Mouse (Mus musculus) lung, embryonic 14.5 days (tissue): ENCODE results near the gene G6pc. TPM values are rescaled to one million over a fixed set of nuclear protein-coding genes. Genes with fewer than 3 reads are reported as not detected.

Experiments used
- ATAC-seq: fragments of 200-750 bp; cut with Nextera tagmentation; 2 replicates; pipeline ENCODE4 v1.8.0; 2017; ENCODE audit warnings: mild to moderate bottlenecking, moderate TSS enrichment, moderate library complexity; ENCODE audit not compliant: insufficient read depth
- DNase-seq: peaks from one replicate; pipeline ENCODE4 v3.0.0-alpha.2; 2015
- H3K27ac ChIP-seq: fragments of 300-500 bp; sonication (generic); 2 replicates; pipeline ENCODE4 v1.5.1; 2014; ENCODE audit warnings: low read depth, mild to moderate bottlenecking, moderate library complexity
- H3K27me3 ChIP-seq: fragments of 300-500 bp; sonication (generic); 2 replicates; pipeline ENCODE4 v1.6.1; 2014; ENCODE audit warnings: low read length, control low read depth; ENCODE audit not compliant: insufficient read depth
- H3K36me3 ChIP-seq: fragments of 300-500 bp; sonication (generic); 2 replicates; pipeline ENCODE4 v1.6.1; 2014; ENCODE audit warnings: control low read depth; ENCODE audit not compliant: insufficient read depth
- H3K4me1 ChIP-seq: fragments of 300-500 bp; sonication (generic); 2 replicates; pipeline ENCODE4 v1.6.1; 2014; ENCODE audit warnings: antibody characterized with exemption, control low read depth; ENCODE audit not compliant: insufficient read depth
- H3K4me2 ChIP-seq: fragments of 300-500 bp; sonication (generic); 2 replicates; pipeline ENCODE4 v1.6.1; 2014; ENCODE audit warnings: mild to moderate bottlenecking
- H3K4me3 ChIP-seq: fragments of 300-500 bp; sonication (generic); 2 replicates; pipeline ENCODE4 v1.5.1; 2014; ENCODE audit warnings: low read depth, low read length
- H3K9ac ChIP-seq: fragments of 300-500 bp; sonication (generic); 2 replicates; pipeline ENCODE4 v1.6.1; 2014
- H3K9me3 ChIP-seq: fragments of 300-500 bp; sonication (generic); 2 replicates; pipeline ENCODE4 v1.6.1; 2016; ENCODE audit warnings: low read depth, low read length, control low read depth
- CTCF ChIP-seq: IDR thresholded peaks from 2 replicates; pipeline ENCODE4 v1.5.1; 2016; ENCODE audit warnings: antibody characterized with exemption, low read depth
- WGBS: fragments of 180-500 bp; shearing (Covaris S2); extraction: QIAGEN DNeasy Blood & Tissue Kit; methylation state at CpG from one replicate; pipeline ENCODE4 v1.1.7; 2014; 5-methylcytosine and 5-hydroxymethylcytosine counted together
- polyA plus RNA-seq: library from polyadenylated mRNA; unstranded; fragments of >200 nt; fragmentation: Nextera tagmentation; extraction: Ambion mirVana; gene quantifications from 2 replicates; pipeline ENCODE4 v1.2.1, GENCODE M21; 2014

The G6pc gene
- polyA plus RNA-seq, 1 experiment from 2014 or later, result not detected

DNA sequence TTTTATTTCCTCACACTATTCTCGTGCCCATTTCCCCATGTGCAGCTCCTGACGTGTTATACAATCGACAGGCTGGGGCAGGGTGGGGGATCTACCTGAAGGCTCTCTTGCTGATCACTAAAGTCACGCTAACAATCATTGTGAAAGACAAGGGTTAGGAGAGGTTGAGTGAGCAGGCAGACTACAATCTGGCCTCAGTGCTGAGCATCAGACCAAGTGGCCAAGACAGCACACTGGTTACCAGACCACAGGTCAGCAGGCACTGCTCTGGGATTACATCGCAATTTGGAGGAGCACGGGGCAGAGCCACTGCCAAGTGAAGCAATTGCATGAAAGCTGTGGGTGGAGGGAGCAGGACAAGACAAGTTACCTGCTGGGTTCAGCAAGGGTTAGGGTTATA lies 11.6 kb downstream of the G6pc start:
- Histone ChIP-seq H3K27ac (no peak overlapping the region), H3K9ac (no peak overlapping the region), H3K4me1 (no peaks in the 10 kb centered on the region), H3K36me3 (no peaks in the 10 kb centered on the region), H3K27me3 (no peaks in the 10 kb centered on the region), H3K9me3 (no peaks in the 10 kb centered on the region), H3K4me3 (no peak overlapping the region), H3K4me2 (no peak overlapping the region)
- 74% methylated on average over 6 of the region's 6 CpGs for WGBS
- no peak for TF ChIP-seq CTCF
- ATAC-seq, result no peak
- no peak for DNase-seq

DNA sequence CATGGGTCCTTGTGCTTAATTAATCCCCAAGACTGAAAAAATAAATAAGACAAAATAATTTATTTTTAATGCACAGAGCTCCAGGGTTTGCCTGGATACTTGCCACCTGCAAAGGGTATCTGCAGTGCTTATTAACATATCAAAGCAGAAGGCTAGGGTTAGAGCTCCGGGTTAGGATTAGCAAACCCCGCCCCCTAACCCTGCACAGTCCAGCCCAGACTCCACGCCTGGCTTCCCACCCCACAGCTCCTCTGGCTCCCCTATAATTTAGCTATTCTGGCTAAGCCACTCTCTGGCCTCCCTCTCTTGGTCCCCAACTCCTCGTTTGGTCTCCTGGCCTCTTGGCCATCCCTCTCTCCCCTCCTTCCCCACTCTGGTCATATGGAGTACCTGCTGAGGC lies 14.5 kb downstream of the G6pc start:
- Histone ChIP-seq H3K36me3 (no peaks in the 10 kb centered on the region), H3K4me2 (no peak overlapping the region)

DNA sequence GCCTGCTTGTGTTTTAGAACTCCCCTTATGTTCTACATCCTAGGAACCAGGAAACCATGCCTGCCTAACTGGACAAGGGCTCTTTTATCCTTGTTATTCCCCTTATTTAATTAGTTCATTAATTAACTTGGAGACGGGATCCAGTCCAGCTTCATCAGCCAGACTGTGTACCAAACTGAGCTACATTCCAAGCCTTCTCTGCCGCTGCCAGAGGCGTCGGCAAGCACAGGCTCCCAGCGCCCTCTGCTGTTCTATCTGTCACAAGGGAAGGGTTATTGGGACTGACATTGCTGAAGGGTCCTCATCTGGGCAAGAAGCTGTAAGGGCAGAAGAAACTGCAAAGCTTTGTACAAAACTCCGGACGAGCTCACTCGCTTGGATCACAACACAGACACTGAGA lies 27.7 kb downstream of the G6pc start:
- DNase-seq, result peak; percentile 93
- Histone ChIP-seq H3K27ac (no peak overlapping the region), H3K9ac (no peak overlapping the region), H3K4me3 (no peak overlapping the region), H3K27me3 (no peaks in the 10 kb centered on the region), H3K36me3 (no peaks in the 10 kb centered on the region), H3K4me1 (no peaks in the 10 kb centered on the region), H3K4me2 (no peak overlapping the region), H3K9me3 (no peaks in the 10 kb centered on the region)
- TF ChIP-seq CTCF, result peak; percentile 94
- 3% methylated on average over 8 of the region's 8 CpGs for WGBS
- peak; percentile 66; the same call in 1 of the 2 replicates for ATAC-seq

More for the DNA sequence above, 14.5 kb downstream of the G6pc start:
- no peaks in the 10 kb centered on the region for H3K4me1 ChIP-seq
- H3K9ac ChIP-seq, result no peak overlapping the region
- no peak overlapping the region for H3K27ac ChIP-seq
- 22% methylated on average over 4 of the region's 4 CpGs for WGBS
- H3K9me3 ChIP-seq, result no peaks in the 10 kb centered on the region
- no peak for TF ChIP-seq CTCF
- ATAC-seq (no peak), DNase-seq (no peak)
- H3K4me3 ChIP-seq, result no peak overlapping the region
- H3K27me3 ChIP-seq, result no peaks in the 10 kb centered on the region

DNA sequence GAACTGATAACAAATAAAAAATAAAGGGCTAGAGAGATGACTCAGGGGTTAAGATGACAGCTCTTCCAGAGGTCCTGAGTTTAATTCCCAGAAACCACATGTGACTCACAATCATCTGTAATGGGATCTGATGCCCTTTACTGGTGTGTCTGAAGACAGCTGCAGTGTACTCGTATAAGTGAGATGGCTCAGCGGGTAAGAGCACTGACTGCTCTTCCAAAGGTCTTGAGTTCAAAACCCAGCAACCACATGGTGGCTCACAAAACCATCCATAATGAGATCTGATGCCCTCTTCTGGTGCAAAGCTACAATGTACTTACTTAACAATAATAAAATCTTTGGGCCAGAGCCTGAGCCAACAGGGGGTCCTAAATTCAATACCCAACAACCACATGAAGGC lies 47.9 kb downstream of the G6pc start:
- no peak for TF ChIP-seq CTCF
- Histone ChIP-seq H3K36me3 (peaks cover 37% of the 10 kb centered on the region), H3K9me3 (no peaks in the 10 kb centered on the region), H3K4me3 (no peak overlapping the region), H3K4me1 (0 out of 2 replicates have a peak, but pooled peaks cover 3% of the 10 kb centered on the region), H3K9ac (no peak overlapping the region), H3K27me3 (no peaks in the 10 kb centered on the region), H3K27ac (no peak overlapping the region), H3K4me2 (no peak overlapping the region)
- no peak for ATAC-seq
- peak; percentile 25 for DNase-seq
- WGBS, result 70% methylated on average over 2 of the region's 2 CpGs

DNA sequence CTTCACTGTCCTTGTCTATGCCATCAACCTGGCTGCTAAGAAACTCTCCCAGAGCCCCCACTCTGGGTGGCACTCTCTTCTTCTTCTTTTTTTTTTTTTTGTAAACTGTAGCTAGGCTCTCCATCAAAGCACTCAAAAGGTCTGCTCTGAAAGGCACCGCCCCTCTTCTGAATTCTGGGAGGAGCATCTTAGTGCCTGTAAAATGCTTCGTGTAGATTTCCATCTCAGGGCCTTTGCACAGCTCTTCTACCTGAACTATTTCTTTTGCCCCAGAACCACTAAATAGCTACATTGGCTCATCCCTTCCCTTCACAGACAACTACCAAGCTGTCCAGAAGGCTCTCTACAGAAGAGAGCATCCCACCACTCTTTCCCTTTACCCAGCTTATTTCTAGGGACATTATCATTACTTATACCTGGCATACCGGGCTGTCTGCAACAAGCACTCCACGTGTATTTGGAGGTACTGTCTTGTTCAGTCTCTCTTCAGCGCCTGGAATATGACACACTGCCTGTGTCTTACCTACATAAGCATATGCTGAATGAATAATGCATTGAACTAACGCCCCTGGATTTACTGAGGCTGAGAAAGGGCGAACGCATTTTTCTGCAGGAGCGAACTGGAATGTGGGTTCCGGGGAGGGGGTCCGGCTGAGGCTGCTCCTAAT lies 49.2 kb downstream of the G6pc start:
- Histone ChIP-seq H3K9me3 (no peaks in the 10 kb centered on the region), H3K4me3 (peak overlapping the region; percentile 88), H3K4me2 (peak overlapping the region; percentile 71), H3K27me3 (no peaks in the 10 kb centered on the region), H3K36me3 (peaks cover 25% of the 10 kb centered on the region), H3K9ac (peak overlapping the region; percentile 85), H3K4me1 (0 out of 2 replicates have a peak, but pooled peaks cover 3% of the 10 kb centered on the region), H3K27ac (peak overlapping the region; percentile 65; the same call in 1 of the 2 replicates)
- WGBS, result 1% methylated on average over 11 of the region's 11 CpGs
- TF ChIP-seq CTCF, result no peak
- DNase-seq (peak; percentile 50), ATAC-seq (no peak; the same call in 1 of the 2 replicates)

DNA sequence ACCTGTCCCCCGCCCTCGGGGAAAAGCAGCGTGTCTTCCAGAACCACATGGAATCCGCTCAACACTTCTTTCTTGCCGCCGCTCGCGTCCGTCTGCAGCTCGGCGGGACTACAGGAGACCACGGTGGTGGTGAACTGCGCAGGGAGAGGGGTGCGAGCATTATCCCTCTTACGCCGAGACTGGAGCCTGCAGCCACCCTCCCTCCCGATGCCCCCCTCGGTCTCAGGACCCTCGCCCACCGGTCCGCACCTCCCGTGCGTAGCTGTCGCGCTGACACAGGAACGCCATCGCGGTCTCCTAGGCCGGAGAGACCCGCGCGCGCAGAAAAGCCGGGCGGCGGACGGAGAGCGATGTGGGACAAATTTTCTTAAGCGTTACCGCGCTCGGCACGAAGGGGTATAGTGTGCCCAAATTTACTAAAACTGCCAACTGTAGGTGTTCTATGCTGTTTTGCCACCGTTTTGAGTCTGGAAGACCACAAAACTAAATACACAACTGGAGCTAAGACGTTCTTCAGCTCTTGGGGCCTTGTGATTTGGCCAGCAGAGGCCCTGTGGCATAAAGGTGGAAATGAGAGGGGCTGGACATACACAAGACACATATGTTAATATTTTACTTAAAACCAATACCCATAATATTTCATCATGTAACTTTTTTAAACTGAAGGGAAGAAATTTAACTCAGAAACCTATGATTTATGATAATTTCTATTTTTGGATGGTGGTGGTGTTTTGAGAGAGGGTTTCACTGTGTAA lies 49.9 kb downstream of the G6pc start, which contains the start of gene Aarsd1:
Gene Aarsd1 (minus strand): TSS at position 515 of the 755 bp plus-strand sequence.
- 0 out of 2 replicates have a peak, but pooled peaks cover 3% of the 10 kb centered on the region for H3K4me1 ChIP-seq
- DNase-seq (peak; percentile 94), ATAC-seq (peak; percentile 84)
- H3K4me3 ChIP-seq, result peak within 1 kb of the TSS; percentile 88
- peak within 1 kb of the TSS; percentile 65; the same call in 1 of the 2 replicates for H3K27ac ChIP-seq
- peaks cover 18% of the 10 kb centered on the region for H3K36me3 ChIP-seq
- no peaks in the 10 kb centered on the region for H3K27me3 ChIP-seq
- no peaks in the 10 kb centered on the region for H3K9me3 ChIP-seq
- WGBS, result under 1% methylated on average over 45 of the region's 45 CpGs
- peak within 1 kb of the TSS; percentile 71 for H3K4me2 ChIP-seq
- TF ChIP-seq CTCF, result no peak
- peak within 1 kb of the TSS; percentile 85 for H3K9ac ChIP-seq

DNA sequence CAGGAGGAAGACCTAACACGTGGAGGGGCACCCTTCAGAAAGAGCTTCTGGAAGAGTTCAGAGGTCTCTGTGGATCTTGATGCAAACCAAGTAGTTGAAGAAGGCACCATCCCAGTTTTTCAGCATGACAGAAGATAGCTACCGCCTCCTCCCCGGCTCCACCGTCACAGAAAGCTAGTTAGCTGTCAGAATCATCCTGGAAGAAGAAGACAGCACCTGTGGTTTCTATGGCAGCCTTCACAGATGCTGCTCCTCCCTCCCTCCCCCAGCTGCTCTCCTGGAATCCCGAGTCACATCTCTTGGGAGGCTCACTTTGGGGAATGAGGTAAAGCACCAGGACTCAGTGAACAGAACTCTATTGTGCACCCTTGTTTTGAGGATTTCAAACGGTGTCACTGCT lies 51.6 kb downstream of the G6pc start:
- Histone ChIP-seq H3K9me3 (no peaks in the 10 kb centered on the region), H3K4me1 (peaks cover 6% of the 10 kb centered on the region; the same call in 1 of the 2 replicates), H3K4me3 (no peak overlapping the region), H3K36me3 (peaks cover 6% of the 10 kb centered on the region), H3K9ac (no peak overlapping the region), H3K4me2 (no peak overlapping the region), H3K27ac (no peak overlapping the region), H3K27me3 (no peaks in the 10 kb centered on the region)
- DNase-seq (no peak), ATAC-seq (no peak)
- WGBS, result 55% methylated on average over 6 of the region's 6 CpGs
- TF ChIP-seq CTCF, result no peak
